Mouse (Mus musculus) ovary, adult 18-20 months (tissue): Measurements from ENCODE around the gene Pdcd2.
A peak's percentile ranks its signal among the peaks of the same experiment; 100 is the strongest.

Experiments
- DNase-seq: peaks from one replicate; pipeline ENCODE4 v3.0.0; 2022; ENCODE audit warnings: low spot score, mixed read lengths

Gene Pdcd2

GRCm38 (mm10) chr17:15498753-15499113 is 28.4 kb downstream of the Pdcd2 start:
- no peak for DNase-seq

- DNase-seq = peak; percentile 85
Observed at GRCm38 (mm10) chr17:15497882-15498752, 29.0 kb downstream of the Pdcd2 start.

- no peak for DNase-seq
Observed at GRCm38 (mm10) chr17:15490542-15490941, 36.6 kb downstream of the Pdcd2 start.

- no peak for DNase-seq
Observed at GRCm38 (mm10) chr17:15472671-15473070, 54.4 kb downstream of the Pdcd2 start.
